Mouse (Mus musculus): ENCODE results near the gene Cdh4.

DNA sequence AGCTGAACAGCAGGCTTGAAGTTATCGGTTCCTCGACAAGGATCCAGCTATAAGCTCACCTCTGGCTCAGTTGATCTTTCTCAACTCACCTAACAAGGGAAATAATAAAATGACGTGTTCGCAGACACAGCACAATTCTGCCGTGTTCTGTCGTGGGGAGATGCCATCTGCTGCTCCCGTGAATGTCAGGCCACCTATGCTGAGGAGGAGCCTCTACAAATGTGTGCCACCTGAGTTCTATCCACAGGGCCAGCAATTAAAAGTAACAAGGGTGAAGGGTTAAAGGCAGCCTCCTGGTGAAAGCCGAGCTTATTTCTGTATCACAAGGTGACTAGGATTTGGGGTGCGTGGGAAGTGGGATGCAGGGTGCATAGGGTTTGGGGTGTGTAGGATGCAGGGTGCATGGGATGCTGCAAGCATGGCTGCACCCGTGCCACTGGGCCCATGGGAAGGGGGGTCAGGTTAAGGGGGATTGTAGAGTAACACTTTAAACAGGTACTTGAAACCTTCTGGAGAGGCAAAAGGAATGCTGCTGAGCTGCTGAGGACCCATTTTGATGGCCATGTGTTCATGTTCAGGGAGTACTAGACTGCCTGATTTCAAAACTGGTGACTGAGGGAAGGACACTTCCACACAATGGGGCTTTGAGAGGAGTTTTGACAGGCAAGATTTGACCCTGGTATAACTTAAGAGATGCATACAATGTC, 333.9 kb downstream of the Cdh4 start:
- TF ChIP-seq CTCF (IDR thresholded peaks at IDR 0.05; ENCODE audit: control insufficient read depth, insufficient read depth, insufficient replicate concordance, low read depth, low read length) (no peak), POLR2A (IDR thresholded peaks at IDR 0.05; ENCODE audit: control insufficient read depth, low read depth, low read length) (no peak)

All from testis, adult 2 months (tissue).